Mouse (Mus musculus) neural tube, embryonic 10.5 days (tissue): ENCODE data around the gene Specc1.

Experiments used
- DNase-seq: peaks from one replicate; pipeline ENCODE4 v3.0.0-alpha.2; 2017; ENCODE audit warnings: low spot score; ENCODE audit errors: extremely low spot score

Gene Specc1

GRCm38 (mm10) chr11:62090321-62090720 is 133.8 kb downstream of the Specc1 start:
- DNase-seq: no peak

GRCm38 (mm10) chr11:62103380-62103911 is 146.9 kb downstream of the Specc1 start:
- no peak for DNase-seq

- no peak for DNase-seq
Measured at GRCm38 (mm10) chr11:62106401-62106871, 149.9 kb downstream of the Specc1 start.

GRCm38 (mm10) chr11:62107272-62107836 is 150.8 kb downstream of the Specc1 start:
- no peak for DNase-seq

- no peak for DNase-seq
Measured at GRCm38 (mm10) chr11:62118561-62118960, 162.0 kb downstream of the Specc1 start.

GRCm38 (mm10) chr11:62119871-62120270 is 163.3 kb downstream of the Specc1 start:
- DNase-seq: no peak

- no peak for DNase-seq
Measured at GRCm38 (mm10) chr11:62121365-62121764, 164.8 kb downstream of the Specc1 start.

GRCm38 (mm10) chr11:62127692-62128091 is 171.1 kb downstream of the Specc1 start:
- peak; percentile 88 for DNase-seq

- DNase-seq: no peak
Measured at GRCm38 (mm10) chr11:62128197-62128596, 171.6 kb downstream of the Specc1 start.

GRCm38 (mm10) chr11:62130191-62130590 is 173.6 kb downstream of the Specc1 start:
- DNase-seq: peak; percentile 21

- no peak for DNase-seq
Measured at GRCm38 (mm10) chr11:62130685-62131295, 174.2 kb downstream of the Specc1 start.

GRCm38 (mm10) chr11:62131601-62132000 is 175.0 kb downstream of the Specc1 start:
- DNase-seq: no peak

- DNase-seq: no peak
Measured at GRCm38 (mm10) chr11:62134191-62134590, 177.6 kb downstream of the Specc1 start.

- no peak for DNase-seq
Measured at GRCm38 (mm10) chr11:62145216-62146110, 188.9 kb downstream of the Specc1 start.

GRCm38 (mm10) chr11:62146661-62147060 is 190.1 kb downstream of the Specc1 start:
- no peak for DNase-seq

- no peak for DNase-seq
Measured at GRCm38 (mm10) chr11:62148026-62148425, 191.5 kb downstream of the Specc1 start.

GRCm38 (mm10) chr11:62148449-62148848 is 191.9 kb downstream of the Specc1 start:
- DNase-seq: no peak

- no peak for DNase-seq
Measured at GRCm38 (mm10) chr11:62153057-62153456, 196.5 kb downstream of the Specc1 start.

GRCm38 (mm10) chr11:62159803-62160202 is 203.2 kb downstream of the Specc1 start:
- no peak for DNase-seq

GRCm38 (mm10) chr11:62161450-62161849 is 204.9 kb downstream of the Specc1 start:
- DNase-seq: no peak

- no peak for DNase-seq
Measured at GRCm38 (mm10) chr11:62164357-62164756, 207.8 kb downstream of the Specc1 start.

GRCm38 (mm10) chr11:62166503-62166902 is 209.9 kb downstream of the Specc1 start:
- DNase-seq: no peak
